Mouse (Mus musculus) liver, adult (tissue): ENCODE measurements around the gene Cbx5.

Source experiments
- GATA4 ChIP-seq: IDR thresholded peaks from 2 replicates; pipeline ENCODE4 v1.6.1; 2014; ENCODE audit warnings: mild to moderate bottlenecking, low read length; ENCODE audit not compliant: insufficient replicate concordance

The Cbx5 gene

DNA sequence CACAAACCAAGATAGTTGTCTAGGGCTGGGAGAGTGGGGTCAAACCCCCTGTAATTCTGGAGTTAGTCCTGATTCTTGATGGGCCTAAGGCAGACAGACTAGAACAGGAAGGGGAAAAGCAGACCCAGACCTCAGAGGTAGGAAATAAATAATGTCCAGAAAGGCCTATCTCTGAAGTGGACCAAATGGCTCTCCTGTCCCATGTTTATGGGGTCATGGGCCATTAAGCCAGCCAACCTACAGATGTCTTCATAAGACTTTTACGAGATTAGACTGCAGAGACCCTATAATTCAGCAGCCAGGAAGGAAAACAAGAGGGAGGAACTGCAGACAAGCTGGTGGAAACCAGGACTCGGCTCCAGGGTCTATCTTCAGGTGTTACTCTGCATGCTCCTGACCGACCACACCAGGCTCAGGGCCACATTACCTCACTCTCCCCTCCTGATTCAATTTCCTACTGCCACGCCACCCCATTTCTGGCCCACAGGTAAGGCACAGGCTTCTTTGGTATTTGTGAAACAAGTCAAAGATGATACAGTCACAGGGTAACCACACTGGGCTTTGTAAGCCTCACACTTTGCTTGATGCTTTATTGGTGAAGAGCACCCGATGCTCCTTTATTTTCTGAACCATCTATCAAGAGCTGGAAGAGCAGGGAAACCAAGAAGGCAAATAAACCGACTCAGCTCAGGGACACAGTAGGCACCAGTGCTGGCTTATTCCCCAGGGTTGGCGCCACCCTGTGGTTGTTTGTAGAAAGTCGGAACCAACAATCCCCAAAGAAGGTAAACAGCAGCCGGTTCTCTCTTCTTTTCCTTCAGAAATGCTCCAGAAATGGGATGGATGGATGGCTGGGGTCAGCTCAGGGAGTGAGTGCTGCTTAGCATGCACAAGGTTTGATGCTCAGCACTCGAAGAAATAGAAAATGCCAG is 48.8 kb downstream of the Cbx5 start:
- TF ChIP-seq GATA4, result no peak

- TF ChIP-seq GATA4, result no peak
Observed at GRCm38 (mm10) chr15:103190083-103190482, 49.5 kb downstream of the Cbx5 start.

GRCm38 (mm10) chr15:103187803-103188202 is 51.8 kb downstream of the Cbx5 start:
- no peak for TF ChIP-seq GATA4

- TF ChIP-seq GATA4, result no peak
Observed at GRCm38 (mm10) chr15:103185462-103186198, 54.0 kb downstream of the Cbx5 start.

DNA sequence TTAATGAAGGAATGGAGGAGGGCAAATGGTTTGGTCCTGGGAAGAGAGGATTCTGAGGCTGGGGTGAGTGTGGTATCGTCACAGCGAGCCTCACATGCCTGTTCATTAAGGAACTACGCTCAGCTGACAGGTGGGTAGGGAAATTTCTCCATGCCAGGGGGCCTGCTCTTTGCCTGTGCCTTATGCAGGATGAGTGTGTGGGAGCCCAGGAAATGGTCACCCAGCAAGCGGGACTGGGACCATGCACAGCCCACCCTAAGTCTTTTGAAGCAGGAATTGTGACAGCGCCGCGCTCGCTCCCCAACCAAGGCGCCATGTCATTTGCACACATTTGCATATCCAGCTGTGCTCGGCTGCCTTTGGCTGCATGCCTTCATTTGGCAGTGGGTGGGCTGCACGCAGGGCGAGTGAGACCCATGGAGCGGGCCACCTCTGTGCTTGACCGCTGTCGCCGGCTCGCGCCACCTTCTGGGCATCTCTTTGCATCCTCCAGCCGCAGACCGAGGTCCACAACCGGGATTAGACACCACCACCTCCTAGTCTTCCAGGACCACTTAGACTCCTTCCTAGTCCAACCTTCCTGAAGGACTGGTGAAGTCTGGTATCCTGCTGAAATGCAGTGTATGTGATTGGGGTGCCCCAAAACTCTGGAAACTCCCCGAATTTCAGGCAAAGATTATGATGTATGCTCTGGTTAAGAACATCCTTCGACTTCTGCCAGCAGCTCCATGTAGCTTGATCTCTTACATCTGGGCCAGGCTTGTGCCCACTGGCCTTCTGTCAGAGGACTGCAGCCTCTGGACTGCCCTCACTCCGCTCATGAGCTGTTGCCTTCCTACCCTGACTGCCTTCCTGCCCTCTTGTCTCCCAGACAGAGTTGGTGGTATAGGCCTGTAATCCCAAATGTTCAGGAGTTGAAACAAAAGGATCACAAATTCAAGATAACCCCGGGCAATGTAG is 55.7 kb downstream of the Cbx5 start:
- no peak for TF ChIP-seq GATA4

GRCm38 (mm10) chr15:103183135-103183534 is 56.5 kb downstream of the Cbx5 start:
- TF ChIP-seq GATA4, result no peak

DNA sequence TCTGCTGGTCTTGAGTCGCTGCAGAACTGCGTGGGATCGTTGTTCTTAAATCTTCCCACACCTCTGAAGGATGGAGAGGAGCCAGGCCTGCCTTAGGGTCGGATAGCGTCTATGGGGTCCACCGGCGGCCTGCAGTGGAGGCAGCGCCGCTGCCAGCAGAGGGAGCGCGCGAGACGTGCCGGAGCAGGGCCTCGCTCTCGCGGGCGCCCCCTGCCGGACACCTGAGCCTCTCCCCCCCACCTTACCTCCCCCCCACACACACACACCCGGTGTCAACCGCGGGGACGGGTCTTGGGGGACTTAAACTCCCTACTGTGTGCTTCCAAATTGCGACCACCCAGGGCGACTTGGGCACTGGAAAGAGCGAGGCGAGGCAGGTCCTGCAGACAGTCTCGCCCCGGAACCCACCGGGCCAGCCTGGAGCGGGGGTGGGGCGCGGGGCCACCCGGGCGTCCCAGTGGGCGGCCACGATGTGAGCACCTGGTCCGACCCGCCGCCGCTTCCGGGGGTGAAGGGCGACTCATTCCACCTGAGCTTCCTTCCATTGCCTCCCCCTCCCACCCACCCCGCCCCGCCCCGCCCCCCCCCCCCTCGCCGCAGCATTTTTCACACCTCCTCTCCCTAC is 57.3 kb downstream of the Cbx5 start:
- no peak; the same call in 1 of the 2 replicates for TF ChIP-seq GATA4

GRCm38 (mm10) chr15:103180406-103180805 is 59.2 kb downstream of the Cbx5 start:
- no peak for TF ChIP-seq GATA4

GRCm38 (mm10) chr15:103178767-103179166 is 60.8 kb downstream of the Cbx5 start:
- TF ChIP-seq GATA4, result no peak

DNA sequence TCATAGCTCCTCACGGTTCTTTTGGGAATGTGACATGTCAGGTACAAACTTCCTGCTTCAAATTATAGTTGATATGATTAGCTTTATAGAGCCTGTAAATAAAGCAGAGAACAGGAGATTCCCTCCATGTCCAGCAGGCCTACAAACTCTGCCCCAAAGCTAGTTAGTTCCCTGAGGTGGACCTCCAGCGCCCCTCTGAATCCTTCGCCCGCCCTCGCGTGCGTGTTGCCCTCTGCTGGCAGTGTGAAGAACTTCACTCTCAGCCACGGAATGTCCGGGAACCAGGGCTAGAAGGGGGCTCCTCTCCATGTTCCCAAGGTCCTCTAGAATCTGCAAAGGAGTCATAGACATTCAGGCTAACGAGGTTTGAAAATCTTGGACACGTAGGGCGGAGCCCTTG is 61.5 kb downstream of the Cbx5 start:
- TF ChIP-seq GATA4, result no peak

DNA sequence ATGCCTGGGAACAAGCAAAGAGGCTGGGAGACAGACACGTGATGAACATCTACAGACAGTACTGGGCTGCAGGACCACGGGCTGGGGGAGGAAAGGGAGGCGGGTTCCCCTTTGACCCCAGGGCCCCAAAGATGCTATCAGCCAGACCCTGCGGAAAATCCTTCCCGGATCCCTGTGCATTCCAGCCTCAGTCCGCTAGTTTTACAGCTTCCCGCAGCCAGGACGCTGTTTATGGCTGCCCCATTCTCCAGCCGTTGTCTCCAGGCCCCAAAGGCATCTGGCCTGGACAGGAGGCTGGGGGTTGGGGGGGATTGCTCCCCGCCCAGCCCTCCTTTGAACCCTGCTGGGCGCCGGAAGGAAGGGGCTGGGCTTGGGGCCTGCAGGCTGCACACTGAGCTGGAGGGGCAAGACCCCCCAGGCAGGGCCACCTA is 62.0 kb downstream of the Cbx5 start:
- TF ChIP-seq GATA4, result no peak

- TF ChIP-seq GATA4, result no peak
Observed at GRCm38 (mm10) chr15:103176874-103177421, 62.7 kb downstream of the Cbx5 start.

DNA sequence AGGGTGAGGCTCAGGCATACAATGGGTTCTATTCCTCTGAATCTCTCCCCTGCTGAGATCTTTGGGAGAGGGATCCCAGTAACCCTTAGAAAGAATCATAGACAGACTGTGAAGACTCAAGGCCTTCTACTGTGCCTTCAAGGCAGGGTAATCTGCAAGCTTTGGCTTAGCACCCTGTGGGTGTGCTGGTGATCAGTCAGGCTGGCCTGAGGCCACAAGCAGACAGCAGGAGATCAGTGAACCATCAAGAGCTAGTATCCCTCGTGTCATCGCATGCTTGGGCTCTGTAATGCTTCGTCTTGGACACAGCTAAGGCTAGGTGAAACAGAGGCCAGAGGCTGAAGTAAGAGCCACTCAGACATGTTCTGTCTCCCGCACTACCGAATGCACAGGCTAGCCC is 66.4 kb downstream of the Cbx5 start:
- TF ChIP-seq GATA4, result no peak

GRCm38 (mm10) chr15:103172537-103172936 is 67.1 kb downstream of the Cbx5 start:
- TF ChIP-seq GATA4, result no peak
